Mouse (Mus musculus) granulocyte monocyte progenitor cell, adult 5-6 weeks (primary cell): ENCODE results near the gene Cidec. TPM values are rescaled to one million over a fixed set of nuclear protein-coding genes. Genes with fewer than 3 reads are reported as not detected.

Experiments
- ATAC-seq: replicated peaks from 2 replicates; pipeline ENCODE4 v1.8.0; 2016; ENCODE audit warnings: mild to moderate bottlenecking, moderate TSS enrichment, inconsistent platforms; ENCODE audit not compliant: poor library complexity, severe bottlenecking
- total RNA-seq, 2 experiments: library from RNA; stranded (forward) in 1 of 2; stranded (reverse) in 1 of 2; fragments of 200-712, 200-1000 nt in 1 of 2; fragments of >200 nt in 1 of 2; fragmentation: Nextera tagmentation in 1 of 2; gene quantifications; 2 replicates each; pipeline ENCODE4 v1.2.3; 2014 to 2017

Cidec gene
- total RNA-seq, 2 experiments from 2014 or later, result not detected

DNA sequence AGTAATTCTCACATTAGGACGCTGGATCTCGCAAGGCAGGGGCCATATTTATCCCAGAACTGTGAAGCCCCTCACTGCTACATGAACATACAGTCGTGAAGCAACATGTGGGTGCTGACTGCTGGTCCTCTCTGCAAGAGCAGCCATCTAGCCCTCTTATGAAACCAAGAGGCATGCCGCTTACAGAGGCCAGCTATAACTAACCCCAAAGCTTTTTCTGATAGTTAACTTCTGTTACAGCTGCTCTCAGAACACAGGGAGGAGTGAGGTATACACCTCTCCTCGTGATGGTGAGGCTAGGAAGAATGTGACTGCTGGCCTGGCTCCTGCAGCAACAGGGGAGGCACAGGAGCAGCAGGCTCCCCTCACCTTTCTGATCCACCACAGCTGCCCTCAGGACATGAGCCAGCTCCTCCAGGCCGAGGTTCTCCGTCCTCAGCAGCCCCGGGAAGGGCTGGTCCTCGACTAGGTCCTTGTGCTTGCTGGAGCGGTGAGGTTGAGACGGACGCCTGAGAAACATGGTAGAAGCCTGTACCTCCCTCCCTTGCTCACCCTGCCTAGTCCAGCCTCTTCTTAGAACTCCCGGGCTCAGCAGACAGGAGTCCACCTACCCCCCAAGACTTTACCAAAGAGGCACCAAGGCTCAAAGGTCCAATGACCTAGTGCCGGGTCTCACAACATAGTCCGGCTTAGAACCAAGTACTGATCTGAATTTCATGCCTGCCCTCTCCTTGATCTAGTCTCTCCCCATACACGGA lies 16.9 kb downstream of the Cidec start:
- peak; percentile 32 for ATAC-seq

DNA sequence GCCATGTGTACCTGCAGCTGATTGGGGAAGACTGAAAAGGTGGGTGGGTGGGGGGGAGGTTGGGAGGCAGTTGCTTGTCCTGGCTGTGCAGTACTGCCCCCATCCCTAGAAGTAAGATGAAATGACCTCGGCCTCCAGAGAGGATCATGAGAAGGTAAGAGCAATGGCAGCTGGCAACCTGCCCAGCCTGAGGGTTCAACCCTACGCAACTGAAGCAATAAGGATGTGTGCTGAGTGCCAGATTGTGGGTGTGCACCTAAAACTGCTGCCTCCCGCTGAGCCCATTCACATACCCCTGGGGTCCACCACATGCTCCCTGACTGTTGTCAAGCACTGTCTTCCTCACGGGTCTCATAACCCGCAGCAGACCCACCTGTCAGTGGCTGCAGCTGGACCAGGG lies 19.1 kb downstream of the Cidec start:
- ATAC-seq, result no peak

DNA sequence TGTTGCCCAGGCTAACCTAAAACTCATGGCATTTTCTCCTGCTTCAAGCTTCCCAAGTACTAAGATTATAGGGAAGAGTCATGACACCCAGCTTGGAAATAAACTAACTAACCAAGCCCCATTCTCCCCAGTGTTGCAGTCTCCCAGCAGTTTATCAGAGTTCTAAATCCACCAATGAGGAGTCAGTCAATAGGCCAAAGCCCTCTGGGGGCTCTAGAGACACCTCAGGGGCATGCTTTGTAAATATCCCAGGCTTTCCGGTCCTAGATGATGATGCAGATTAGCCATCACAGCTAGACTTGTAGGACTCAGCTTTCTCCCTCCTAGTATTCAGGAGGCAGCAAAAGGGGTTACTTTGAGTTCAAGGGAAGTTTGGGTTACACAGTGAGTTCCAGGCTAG lies 25.6 kb downstream of the Cidec start:
- ATAC-seq, result no peak

GRCm38 (mm10) chr6:113406683-113407082 lies 28.9 kb downstream of the Cidec start:
- no peak for ATAC-seq

DNA sequence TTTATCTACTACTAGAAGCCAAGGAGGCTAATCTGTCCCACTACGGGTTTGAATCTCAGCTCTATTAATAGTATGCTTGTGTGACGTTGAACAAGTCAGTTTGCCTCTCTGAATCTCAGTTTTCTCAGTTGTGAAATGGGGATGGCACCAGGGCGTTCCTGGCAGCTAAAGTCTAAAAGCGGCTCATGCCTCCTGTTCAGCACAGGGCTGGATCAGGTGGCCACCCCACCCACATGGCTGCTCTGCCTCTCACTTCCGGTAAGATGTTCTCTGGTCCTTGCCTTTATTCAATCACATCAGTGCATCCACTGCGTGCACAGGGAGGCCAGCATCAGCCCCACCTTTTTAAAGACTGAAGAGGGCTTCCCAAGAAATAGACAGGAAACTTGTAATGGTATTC lies 30.1 kb downstream of the Cidec start:
- no peak for ATAC-seq

- ATAC-seq, result no peak
Observed at GRCm38 (mm10) chr6:113404649-113405448, 30.7 kb downstream of the Cidec start.

- no peak for ATAC-seq
Observed at GRCm38 (mm10) chr6:113402094-113402493, 33.5 kb downstream of the Cidec start.

DNA sequence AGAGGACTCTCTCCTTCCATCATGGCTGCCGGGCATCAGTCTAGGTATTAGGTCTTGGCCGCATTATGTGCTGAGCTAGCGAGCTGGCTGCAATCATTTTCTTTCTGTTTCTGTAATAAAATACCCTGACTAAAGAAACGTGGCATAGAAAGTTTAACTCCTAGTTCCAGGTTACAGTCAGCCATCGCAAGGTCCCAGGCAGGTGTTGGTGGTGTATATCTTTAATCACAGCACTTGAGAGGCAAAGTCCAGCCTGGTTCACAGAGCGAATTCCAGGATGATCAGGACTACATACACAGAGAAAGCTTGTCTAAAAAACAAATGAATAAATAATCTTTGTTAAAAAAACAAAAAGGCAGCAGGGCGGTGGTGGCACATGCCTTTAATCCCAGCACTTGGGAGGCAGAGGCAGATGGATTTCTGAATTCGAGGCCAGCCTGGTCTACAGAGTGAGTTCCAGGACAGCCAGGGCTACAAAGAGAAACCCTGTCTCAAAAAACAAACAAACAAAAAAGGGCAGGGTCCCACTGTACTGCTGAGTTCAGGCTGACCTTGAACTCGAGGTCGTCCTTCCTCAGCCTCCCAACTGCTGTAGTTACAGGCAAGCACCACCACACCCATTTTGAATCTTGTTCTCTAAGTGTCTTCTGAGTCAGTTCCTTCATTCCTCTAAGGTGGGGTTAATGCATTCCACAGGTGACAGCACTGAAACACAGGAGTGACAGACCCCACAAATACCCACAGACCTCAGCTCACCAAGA lies 39.1 kb downstream of the Cidec start:
- ATAC-seq, result no peak

DNA sequence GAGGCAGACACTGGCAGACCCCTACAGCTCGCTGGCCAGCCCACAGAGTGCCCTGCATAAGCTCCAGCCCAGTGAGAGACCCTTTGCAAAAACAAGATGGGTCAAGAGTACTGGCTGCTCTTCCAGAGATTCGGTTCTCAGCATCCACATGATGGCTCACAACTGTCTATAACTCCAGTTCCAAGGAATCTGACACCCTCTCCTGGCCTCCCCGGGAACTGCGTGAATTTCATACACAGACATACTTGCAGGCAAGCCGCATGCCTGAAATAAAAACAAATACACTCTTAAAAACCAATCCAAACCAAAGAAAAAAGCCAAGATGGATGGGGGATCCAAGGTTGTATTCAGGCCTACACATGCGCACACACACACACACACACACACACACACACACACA lies 40.1 kb downstream of the Cidec start:
- no peak for ATAC-seq

GRCm38 (mm10) chr6:113394811-113395210 lies 40.7 kb downstream of the Cidec start:
- ATAC-seq, result no peak

- ATAC-seq, result no peak
Observed at GRCm38 (mm10) chr6:113393951-113394350, 41.6 kb downstream of the Cidec start.

- peak; percentile 60 for ATAC-seq
Observed at GRCm38 (mm10) chr6:113392387-113393071, 43.0 kb downstream of the Cidec start.

DNA sequence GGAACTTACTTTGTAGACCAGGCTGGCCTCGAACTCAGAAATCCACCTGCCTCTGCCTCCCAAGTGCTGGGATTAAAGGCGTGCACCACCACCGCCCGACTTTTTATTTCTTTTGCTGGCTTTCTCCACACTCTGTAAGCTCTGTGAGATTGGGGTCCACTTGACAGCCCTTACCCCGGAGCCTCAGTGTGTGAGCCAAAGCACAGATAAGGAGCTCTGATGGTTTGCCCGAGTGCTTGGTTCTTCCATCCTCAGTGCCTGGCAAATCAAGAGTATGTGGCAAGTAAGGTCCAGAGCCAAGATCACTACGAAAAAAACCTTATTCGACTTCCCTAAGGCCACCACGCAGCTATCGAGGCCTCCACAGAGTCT lies 43.6 kb downstream of the Cidec start:
- no peak for ATAC-seq

DNA sequence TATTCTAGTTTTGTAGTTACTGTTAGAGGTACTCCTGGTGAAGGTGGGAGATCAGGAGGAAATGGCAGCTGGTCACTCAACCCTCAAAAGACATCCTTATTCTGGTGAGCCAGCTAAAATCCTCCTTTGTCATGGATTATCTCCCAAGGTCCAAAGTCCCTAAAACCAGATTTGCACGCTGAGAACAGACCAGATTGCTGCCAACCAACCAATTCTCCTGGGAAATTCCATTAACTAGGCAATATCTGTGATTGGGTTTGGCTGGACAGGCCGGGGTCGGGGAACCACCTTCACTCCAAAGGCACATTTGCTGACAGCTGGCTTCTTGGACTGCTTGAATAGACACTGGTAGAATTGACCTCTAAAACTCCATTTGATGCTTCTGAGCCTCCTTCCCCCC lies 44.8 kb downstream of the Cidec start:
- ATAC-seq, result no peak

DNA sequence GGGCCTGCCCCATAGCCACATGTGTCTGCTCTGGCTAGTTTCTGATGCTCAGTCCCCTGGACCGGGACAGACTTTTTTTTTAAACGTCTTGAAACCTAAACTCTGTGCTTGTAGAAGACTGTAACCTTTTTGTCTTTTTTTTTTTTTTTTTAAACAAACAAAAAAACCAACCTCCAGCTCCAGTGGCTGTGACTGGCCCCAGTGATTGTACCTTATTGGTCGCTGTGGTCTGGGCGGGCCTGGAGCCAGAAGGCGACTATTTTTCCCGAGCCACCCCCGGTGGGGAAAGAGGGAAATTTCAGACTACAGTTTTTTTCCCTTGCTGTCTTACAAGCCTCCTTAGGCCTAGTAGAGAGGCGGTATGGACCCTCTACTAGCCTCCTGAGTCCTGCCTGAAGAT lies 46.6 kb downstream of the Cidec start, which contains the start of gene Ttll3:
Ttll3 (plus strand) TSS at position 301 of the 400 bp plus-strand sequence.
- ATAC-seq, result no peak

- no peak for ATAC-seq
Observed at GRCm38 (mm10) chr6:113386025-113386424, 49.5 kb downstream of the Cidec start.

DNA sequence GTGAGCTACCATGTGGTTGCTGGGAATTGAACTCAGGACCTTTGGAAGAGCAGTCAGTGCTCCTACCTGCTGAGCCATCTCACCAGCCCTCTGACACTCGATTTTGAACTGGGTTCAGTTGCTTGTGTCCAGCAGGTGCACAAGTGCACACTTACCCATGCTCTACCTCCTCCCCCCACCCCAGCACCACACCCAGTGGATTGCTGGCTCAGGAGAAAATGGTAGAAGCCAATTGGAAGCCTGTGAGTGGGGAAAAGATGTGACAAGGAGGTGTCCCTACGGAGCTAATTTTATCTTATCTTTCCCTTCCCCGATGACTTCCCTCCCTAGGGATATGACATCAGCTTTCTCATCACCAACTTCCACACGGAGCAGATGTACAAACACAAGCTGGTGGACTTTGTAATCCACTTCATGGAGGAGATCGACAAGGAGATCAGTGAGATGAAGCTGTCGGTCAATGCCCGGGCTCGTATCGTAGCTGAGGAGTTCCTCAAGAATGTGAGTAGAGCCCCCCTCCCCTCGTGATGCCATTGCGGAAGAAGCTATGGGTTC lies 50.3 kb downstream of the Cidec start:
- no peak for ATAC-seq

DNA sequence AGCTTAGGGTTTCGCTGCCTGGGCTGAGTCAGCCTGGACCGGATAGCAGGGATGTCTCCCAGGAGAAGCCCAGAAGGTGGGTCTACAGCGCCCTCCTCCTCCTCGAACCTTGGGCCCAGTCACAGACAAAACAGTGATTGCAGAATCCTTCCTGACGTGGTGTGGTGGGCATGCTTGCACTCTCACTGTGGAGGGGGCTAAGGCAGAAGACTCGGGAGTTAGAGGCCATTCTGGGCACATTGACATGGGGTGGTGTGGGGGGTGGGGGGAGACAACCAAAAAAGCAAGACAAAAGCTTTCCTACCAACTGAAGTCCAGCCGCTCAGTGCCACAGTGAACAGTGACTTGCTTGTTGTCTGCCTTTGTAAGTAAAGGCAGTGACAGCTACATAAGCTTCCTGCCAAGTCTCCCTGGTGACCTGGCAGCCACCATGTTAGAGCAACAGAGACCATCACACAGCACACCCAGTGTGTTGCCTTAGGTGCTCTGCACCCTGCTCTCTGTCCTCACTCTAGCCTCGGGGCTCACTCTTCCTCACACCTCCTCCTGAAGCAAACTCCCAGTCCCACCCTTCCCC lies 51.1 kb downstream of the Cidec start:
- ATAC-seq, result no peak

DNA sequence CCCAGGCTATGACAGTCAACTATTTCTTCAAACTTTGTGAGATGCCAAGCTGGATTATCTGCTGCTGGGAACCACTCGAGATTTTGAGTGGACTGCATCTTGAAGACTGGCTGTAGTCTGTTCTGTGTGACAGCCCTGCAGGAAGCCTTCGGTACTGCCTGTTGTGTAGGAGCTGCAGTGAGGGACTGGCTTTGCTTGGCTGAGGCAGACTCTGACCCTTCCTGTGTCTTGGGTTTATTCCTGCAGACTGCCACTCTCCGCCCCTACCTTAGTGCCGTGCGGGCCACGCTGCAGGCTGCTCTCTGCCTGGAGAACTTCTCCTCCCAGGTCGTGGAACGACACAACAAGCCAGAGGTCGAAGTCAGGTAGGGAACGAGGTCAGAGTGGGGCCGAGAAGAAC lies 55.1 kb downstream of the Cidec start:
- no peak for ATAC-seq

GRCm38 (mm10) chr6:113379246-113379645 lies 56.3 kb downstream of the Cidec start:
- peak; percentile 47 for ATAC-seq
